Mouse (Mus musculus) forebrain, embryonic 16.5 days (tissue): Measurements from ENCODE around the gene Cyp19a1. TPM values are rescaled to one million over a fixed set of nuclear protein-coding genes. Genes with fewer than 3 reads are reported as not detected.

ENCODE experiments used
- polyA plus RNA-seq: library from polyadenylated mRNA; unstranded; fragments of >200 nt; fragmentation: Nextera tagmentation; extraction: Ambion mirVana; gene quantifications from 2 replicates; pipeline ENCODE4 v1.2.1, GENCODE M21; 2015

Cyp19a1 gene
- polyA plus RNA-seq, 1 experiment from 2014 or later = 2.1 TPM

Other genes with a start within 250 kb of the Cyp19a1 start
- 0.51 and 0.63 TPM in 2 replicates for gene Tnfaip8l3, start 199.7 kb downstream of the Cyp19a1 start, polyA plus RNA-seq
- 0.11 and 0.34 TPM in 2 replicates for gene Gldn, start 18.4 kb upstream of the Cyp19a1 start, polyA plus RNA-seq
- 57.0 and 60.6 TPM in 2 replicates for gene Dmxl2, start 233.5 kb upstream of the Cyp19a1 start, polyA plus RNA-seq